Mouse (Mus musculus) layer of hippocampus, adult 11-12 months (tissue): ENCODE measurements around the gene Tagap1.
"Not testable (repeated sequence)": the region's sequence is repeated elsewhere in the genome, so short reads cannot be mapped to it uniquely, and the experiment has no call there.

Experiments
- DNase-seq: peaks from one replicate; pipeline ENCODE4 v3.0.0; 2022; ENCODE audit warnings: low spot score

Tagap1 gene

DNA sequence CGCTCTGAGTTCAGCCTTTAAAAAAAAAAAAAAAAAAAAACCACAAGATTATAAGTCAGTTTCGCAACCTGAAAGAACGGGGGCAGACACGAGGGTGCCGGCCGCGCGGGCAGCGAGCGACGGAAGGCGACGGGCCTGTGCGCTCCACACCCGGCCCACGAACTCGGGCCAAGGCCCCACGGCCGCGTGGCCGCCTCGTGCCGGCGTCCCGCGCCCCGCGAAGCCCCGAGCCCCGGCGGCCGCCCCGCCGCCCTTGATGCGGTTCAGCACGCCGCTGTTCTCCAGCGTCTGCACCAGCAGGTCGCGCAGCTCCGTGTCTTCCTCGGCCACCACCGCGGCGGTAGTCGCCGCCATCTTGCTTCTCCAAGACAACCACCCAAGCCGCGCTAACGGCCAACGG lies at the start of gene Tagap1:
Gene Tagap1, minus strand, starts transcription at position 381 of the 400 bp plus-strand sequence.
- peak; percentile 34 for DNase-seq

DNA sequence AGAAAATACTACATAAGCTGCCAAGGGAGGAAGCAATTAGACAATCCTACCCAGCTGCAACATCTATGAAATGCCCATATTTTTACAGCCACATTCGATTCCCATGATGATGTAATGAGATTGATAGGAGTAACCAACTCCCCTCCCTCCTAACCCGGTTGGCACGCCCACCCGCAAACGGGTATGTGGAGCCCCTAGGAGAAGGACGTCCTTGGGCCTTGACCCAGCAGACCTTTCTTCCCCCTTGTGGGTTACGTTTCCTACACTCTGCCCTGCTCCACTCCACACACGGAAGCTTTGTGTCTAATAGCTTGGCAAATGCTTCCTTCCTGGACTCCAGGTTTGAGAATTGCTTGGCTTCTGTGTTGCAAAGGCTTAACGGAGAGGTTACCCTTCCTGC lies 48.9 kb upstream of the Tagap1 start:
- not testable (repeated sequence) for DNase-seq

GRCm38 (mm10) chr17:7009440-7009839 lies 48.5 kb upstream of the Tagap1 start:
- not testable (repeated sequence) for DNase-seq

- not testable (repeated sequence) for DNase-seq
Observed at GRCm38 (mm10) chr17:7008885-7009284, 47.9 kb upstream of the Tagap1 start.

DNA sequence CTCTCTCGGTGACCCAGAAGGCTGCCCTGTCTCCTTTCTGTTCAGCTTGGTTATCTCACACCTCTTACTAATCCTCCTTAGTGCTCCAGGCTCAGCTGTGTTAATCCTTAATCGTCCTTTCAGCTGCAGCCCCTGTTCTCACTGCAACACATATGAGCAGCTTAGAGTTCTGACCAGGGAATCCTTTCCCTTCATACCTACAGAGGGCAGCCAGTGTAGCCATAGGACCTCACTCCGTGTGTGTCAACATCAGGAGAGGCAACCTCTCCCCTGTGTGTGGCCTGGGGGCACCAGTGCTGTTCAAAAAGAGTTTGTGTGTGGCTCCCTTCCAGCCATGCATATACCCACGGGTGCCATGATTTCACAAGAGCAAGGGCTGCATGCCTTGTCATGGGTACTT lies 44.7 kb upstream of the Tagap1 start:
- DNase-seq, result not testable (repeated sequence)

DNA sequence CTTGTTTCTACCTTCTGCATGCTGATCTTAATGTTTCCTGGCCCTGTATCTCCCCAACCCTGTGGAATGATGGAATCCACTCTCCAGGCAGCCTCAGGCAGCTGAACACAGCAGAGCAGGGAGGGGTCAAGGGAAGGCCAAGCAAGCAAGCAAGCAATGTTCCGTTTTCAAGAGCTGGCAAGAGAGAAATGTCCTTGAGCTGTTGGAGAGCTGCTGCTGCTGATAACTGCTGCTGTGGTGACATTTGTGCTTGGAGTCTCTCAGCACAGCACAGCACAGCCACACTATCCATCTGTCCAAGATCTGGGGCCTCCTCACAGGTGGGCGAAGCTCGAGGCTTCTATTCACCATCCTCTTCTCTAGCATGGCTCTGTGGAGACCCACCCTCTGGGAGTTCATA lies 42.4 kb upstream of the Tagap1 start:
- DNase-seq, result not testable (repeated sequence)

- DNase-seq, result not testable (repeated sequence)
Observed at GRCm38 (mm10) chr17:7001790-7002585, 41.0 kb upstream of the Tagap1 start.

DNA sequence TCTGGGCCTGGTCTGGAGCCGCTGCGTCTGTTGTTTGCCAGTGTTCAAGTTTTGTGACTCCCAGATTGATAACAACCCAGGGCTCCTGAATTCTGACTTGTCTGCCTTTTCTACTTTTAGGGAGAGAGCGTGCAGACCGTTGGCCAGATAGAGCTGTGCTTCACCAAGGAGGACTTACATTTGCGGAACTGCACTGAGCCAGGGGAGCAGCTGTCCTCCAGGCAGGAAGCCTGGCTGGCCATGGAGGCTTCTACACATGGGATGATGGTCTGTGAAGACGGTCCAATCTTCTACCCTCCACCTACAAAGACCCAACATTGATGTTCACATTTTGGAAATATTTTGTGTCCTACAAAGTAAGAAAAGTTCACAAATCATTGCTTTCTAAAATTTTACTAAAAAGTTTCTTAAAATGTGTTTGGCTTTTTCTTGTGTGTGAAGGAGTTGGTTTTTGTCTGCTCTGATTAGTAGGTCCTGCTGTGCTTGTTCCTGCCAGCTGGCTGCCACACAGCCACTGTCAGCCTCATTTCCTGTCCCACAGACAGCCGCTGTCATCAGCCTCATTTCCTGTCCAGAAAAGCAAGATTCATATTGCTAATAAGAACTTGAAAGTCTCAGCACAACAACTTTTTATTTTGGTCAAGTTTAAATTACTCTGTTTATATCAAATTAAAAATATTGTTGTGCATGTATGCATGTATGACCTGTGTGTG lies 37.0 kb upstream of the Tagap1 start:
- not testable (repeated sequence) for DNase-seq

DNA sequence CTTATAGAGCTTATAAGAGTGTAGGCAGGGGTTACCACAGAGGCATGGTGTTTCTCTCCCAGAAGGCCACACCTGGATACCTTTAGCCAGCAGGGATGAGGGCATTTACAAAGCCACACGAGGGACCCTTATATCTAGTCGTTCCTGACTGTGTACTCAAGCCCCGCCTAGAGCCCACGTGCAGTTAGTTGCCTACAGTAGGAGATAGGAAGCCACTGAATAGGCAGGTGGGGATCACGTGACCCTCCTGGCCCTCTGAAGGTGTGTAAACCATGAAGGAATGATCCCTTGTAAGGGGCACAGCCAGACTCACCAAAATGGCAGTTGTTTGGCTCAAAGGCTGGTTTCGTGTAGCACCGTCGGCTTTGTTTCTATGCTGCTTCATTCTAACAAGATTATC lies 35.9 kb upstream of the Tagap1 start:
- DNase-seq, result not testable (repeated sequence)

DNA sequence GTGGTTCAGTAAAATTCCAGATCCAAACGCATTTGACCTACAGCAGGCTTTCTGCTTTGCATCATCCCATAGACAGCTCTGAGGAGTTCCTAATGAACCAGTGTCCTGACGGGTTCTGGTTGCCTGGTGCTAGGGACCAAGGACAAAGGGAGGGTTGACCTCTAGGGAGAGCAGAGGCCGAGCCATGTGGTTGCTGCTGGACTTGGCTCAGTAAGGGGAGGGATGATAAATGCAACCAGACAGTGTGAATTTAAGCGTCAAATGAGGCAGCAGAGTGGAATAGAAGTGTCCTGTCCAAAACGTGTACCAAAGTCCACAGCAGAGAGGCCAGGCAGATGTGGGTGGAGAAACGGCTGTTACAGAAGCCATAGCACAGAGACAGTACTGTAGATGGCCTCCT lies 34.5 kb upstream of the Tagap1 start:
- not testable (repeated sequence) for DNase-seq

DNA sequence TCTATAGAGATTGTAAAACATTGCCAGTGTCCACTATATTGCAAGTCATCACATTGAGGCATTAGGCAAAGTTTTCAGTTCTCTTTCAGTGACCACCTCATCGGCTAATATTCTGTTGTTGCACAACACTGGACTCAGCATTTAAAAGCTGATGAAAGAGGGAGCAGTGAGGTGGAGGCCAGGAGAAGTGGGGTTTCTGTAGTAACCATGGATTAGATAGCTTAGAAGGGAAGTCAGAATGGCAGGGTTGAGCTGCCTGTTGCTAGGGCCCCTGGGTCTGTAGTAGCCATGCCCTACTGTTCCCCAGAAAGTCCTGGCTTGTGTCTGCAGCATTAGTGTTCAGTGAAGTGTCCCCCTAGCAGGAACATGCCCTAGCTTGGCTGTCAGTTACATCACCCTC lies 25.2 kb upstream of the Tagap1 start:
- not testable (repeated sequence) for DNase-seq

- not testable (repeated sequence) for DNase-seq
Observed at GRCm38 (mm10) chr17:6980144-6980543, 19.2 kb upstream of the Tagap1 start.

DNA sequence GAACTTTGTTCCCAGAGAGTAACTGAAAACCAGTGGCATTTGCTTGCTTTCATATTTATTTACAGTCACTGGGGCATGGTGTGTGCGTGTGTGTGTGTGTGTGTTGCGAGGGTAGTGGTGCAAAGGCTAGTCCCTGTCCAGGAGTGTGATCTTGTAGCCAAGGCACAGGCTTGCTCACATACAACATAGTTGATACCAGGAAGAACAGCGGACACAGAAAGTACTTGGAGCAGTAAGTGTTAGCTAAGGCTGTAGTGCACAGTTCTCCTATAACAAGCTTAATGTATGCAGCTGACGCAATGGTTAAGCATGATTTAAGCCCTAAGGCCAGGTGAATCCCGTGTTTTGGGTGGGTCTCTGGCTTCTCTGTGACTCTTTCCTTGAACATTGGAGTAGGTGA lies 18.4 kb upstream of the Tagap1 start:
- not testable (repeated sequence) for DNase-seq

DNA sequence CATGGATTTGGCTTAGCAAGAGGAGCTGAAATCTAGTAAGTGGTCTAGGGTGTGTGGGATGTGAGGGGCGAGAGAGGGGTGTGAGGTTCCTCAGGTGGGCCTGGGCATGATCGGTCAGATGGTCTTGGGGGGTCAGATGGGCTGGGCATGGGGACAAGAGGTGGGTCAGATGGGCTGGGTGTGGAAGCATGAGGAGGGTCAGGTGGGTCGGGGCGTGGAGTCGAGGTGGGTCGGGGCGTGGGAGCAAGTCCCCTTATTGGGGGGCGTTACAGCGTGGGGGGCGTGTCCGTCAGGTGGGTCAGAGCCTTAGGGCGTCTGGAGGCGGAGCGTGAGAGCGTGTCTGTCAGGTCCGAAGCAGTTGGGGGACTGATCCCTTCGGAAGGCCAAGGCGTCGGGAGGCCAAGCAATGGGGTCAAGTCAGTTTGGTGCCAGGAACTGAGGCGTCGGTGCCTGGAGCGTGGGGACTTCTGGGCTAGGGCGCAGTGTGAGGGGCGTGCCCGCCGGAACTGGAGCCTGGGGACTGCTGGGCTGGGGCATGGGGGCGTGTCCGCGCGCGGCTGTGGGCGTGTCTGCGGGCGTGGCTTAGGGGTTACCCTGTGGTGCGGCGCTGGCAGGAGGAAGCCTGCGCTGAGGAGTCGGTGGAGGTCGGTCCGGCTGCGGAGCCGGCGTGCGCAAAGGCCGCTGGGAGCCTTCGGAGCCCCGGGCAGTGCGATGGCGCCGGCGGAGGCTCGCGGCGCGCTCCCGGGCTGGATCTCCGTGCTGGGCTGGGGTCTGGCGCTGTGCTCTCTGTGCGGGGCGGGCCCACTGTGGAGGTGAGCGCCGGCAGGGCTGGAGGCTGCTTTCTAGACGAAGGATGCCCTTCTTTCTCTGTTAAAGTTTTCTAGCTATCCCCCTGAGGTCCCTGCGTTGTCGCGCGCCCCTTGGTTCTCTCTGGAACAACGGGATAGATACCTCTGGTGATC lies 17.6 kb upstream of the Tagap1 start, which contains the start of gene Gm49721:
Gene Gm49721, plus strand, starts transcription at position 618 of the 962 bp plus-strand sequence.
- peak; percentile 68 for DNase-seq

GRCm38 (mm10) chr17:6974985-6975384 lies 14.0 kb upstream of the Tagap1 start:
- DNase-seq, result not testable (repeated sequence)

- DNase-seq, result not testable (repeated sequence)
Observed at GRCm38 (mm10) chr17:6972836-6973396, 12.0 kb upstream of the Tagap1 start.

GRCm38 (mm10) chr17:6971238-6971637 lies 10.3 kb upstream of the Tagap1 start:
- not testable (repeated sequence) for DNase-seq

GRCm38 (mm10) chr17:6970334-6970733 lies 9.4 kb upstream of the Tagap1 start, which contains the start of gene Rnaset2b:
Gene Rnaset2b, plus strand, starts transcription at chr17:6970634.
- not testable (repeated sequence) for DNase-seq

DNA sequence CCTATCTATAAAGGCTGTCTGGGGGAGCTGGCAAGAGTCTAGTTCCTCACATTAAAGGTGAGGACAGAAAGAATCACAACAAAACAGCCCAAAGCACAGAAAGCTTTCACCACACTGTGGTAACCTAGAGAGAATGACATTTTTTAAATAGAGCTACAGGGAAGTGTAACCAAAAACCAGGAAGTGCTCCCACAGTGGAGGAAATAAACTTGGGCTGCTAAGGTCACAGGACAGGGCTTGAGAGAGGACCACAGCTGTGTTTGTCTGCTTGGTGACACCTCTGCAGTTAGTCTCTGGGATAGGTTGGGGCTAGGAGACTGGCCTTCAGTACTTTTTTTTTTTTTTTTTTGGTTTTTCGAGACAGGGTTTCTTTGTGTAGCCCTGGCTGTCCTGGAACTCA lies 6.7 kb upstream of the Tagap1 start:
- not testable (repeated sequence) for DNase-seq

GRCm38 (mm10) chr17:6965364-6965763 lies 4.4 kb upstream of the Tagap1 start:
- DNase-seq, result peak; percentile 47

DNA sequence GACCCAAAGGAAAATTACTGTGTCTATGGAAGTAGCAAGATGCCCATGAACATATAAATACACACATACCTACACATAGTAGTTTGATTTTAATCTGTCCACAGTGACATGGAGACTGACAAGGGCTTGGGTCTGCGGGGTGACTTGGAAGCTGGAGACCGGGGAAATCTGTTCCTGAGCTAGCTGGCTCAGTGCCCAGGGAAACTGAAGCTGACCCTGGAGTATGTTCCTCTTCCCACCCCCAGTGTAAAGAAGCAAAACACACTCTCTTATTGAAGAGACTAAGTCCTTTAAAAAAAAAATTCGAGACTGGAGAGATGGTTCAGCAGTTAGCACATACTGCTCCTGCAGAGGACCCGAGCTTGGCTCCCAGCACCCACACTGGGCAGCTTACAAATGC lies 2.0 kb upstream of the Tagap1 start:
- DNase-seq, result not testable (repeated sequence)
